Mouse (Mus musculus): ENCODE measurements around the gene Dlgap3. TPM values are rescaled to one million over a fixed set of nuclear protein-coding genes. Genes with fewer than 3 reads are reported as not detected.
A peak's percentile ranks its signal among the peaks of the same experiment; 100 is the strongest.

The Dlgap3 gene
- total RNA-seq, 4 experiments from 2014 or later = 0.11 to 0.15 (median 0.13) TPM; not detected in 1

GRCm38 (mm10) chr4:127258186-127258897, 89.3 kb downstream of the Dlgap3 start:
- no peak for DNase-seq (ENCODE audit: low spot score in 2 of 2)

DNA sequence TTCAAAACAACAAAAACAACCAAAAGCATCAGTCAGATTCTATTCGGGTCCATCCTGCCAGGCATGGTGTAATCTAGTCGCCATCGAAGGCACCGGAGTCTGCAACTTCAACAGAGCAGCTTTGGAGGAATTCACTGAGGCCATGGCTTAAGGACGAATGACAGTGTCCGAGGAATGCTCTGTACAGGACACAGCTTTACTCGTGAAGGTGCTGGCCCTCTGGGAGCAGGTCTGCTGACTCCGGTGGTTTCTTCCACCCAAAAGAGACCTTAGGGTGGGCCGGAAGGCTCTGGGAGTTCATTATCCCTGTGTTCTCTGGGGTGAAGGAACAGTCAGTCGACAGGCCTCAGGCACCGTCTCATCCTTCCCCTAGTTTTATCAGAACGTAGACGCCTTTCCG, 92.6 kb downstream of the Dlgap3 start:
- no peak for DNase-seq (ENCODE audit: low spot score in 2 of 2)

- no peak for DNase-seq (ENCODE audit: low spot score in 2 of 2)
Observed at GRCm38 (mm10) chr4:127263438-127264182, 94.6 kb downstream of the Dlgap3 start.

- DNase-seq (ENCODE audit: low spot score in 2 of 2) = no peak
Observed at GRCm38 (mm10) chr4:127264183-127264554, 95.2 kb downstream of the Dlgap3 start.

GRCm38 (mm10) chr4:127278451-127279001, 109.5 kb downstream of the Dlgap3 start:
- DNase-seq (ENCODE audit: low spot score in 2 of 2) = peak in 1 of 2 experiments; percentile 15

DNA sequence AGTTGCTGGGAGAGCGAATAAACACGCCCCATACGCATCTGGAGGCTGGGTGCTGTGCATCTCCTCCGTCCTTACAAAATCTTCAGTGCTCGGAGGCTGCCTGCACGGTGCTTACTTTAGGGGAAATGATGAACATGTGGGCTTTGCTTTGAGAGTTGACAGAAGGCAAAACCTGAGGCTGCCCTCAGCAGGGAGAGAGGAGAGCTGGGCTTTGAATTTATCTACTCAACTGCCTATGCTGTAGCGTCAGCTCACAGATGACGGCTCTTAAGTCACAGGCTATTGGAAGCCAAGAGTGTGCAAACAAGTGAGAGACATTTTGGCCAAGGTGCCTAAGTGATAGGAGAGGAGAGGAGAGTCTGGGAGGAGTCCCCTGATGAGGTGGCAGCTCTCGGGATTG, 110.2 kb downstream of the Dlgap3 start:
- no peak for DNase-seq (ENCODE audit: low spot score in 2 of 2)

Other genes with a start within 250 kb of the Dlgap3 start
- 10 to 100 TPM; 14.4 to 22.6 (median 17.8) TPM for gene Zmym4, start 201.1 kb upstream of the Dlgap3 start, total RNA-seq (2022)
- gene Sfpq, start 147.9 kb upstream of the Dlgap3 start, total RNA-seq (2022) = 10 to 100 TPM; 30.0 to 47.7 (median 40.3) TPM
- gene Zmym1, start 108.1 kb upstream of the Dlgap3 start, total RNA-seq (2022) = 1 to 10 TPM; 4.4 to 7.8 (median 7.2) TPM
- 1 to 10 TPM; 4.4 to 5.0 (median 4.7) TPM for gene Zmym6, start 91.8 kb upstream of the Dlgap3 start, total RNA-seq (2022)
- gene Tmem35b, start 45.5 kb upstream of the Dlgap3 start, total RNA-seq (2022) = 1 to 10 TPM in 3 of 4 experiments, under 1 TPM in 1; 0.70 to 1.2 (median 1.0) TPM
- 10 to 100 TPM; 35.4 to 41.1 (median 39.3) TPM for gene Smim12, start 74.6 kb downstream of the Dlgap3 start, total RNA-seq (2022)
- 1 to 10 TPM; 1.8 to 4.2 (median 2.3) TPM for gene Gja4, start 144.8 kb downstream of the Dlgap3 start, total RNA-seq (2022)
- not detected for gene Gjb3, start 161.6 kb downstream of the Dlgap3 start, total RNA-seq (2022)
- gene Gjb4, start 184.9 kb downstream of the Dlgap3 start, total RNA-seq (2022) = not detected
- gene Gjb5, start 189.0 kb downstream of the Dlgap3 start, total RNA-seq (2022) = not detected